Mouse (Mus musculus): ENCODE data around the gene Shcbp1l. TPM values are rescaled to one million over a fixed set of nuclear protein-coding genes. Genes with fewer than 3 reads are reported as not detected.

Gene Shcbp1l
- total and polyA plus RNA-seq, 3 experiments = 0.06 TPM; not detected in 2

DNA sequence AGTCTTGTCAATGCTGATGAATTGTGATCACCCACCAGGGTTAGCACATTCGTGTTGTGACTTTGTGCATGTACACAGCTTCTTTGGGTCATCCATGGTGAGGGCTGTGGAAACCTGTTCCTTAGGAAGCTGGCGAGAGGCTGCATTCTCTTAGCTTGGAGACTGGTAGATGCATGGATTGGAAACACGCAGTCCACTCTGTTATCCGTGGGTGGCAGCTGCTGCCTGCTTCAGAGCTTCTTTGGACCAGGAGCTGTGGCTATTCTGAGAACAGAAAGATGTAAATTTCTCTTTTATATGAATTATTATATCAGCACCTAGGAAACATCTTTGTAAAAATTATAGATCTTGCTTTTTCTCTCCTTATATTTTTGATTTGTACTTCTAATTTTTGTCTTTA is 15.8 kb downstream of the Shcbp1l start:
- TF ChIP-seq EP300 (IDR thresholded peaks at IDR 0.05; ENCODE audit: insufficient read depth, low read depth, low read length) = no peak
- no peak for TF ChIP-seq POLR2A (IDR thresholded peaks at IDR 0.05; ENCODE audit: insufficient read depth, low read depth, low read length)
- no peak for TF ChIP-seq CTCF (IDR thresholded peaks at IDR 0.05)
- WGBS = 84% methylated on average over 4 of the region's 4 CpGs
- no peak overlapping the region for H3K9ac ChIP-seq (ENCODE audit: low read depth, low read length)
- no peaks in the 10 kb centered on the region for H3K36me3 ChIP-seq (ENCODE audit: control insufficient read depth, insufficient read depth, low read length)
- H3K4me1 ChIP-seq (ENCODE audit: control insufficient read depth, insufficient read depth, low read length) = no peaks in the 10 kb centered on the region
- no peak for DNase-seq
- no peaks in the 10 kb centered on the region for H3K27me3 ChIP-seq (ENCODE audit: control insufficient read depth, insufficient read depth, low read length)
- intact Hi-C loops (cut with DNase I) = no loop called here
- no peak overlapping the region for H3K27ac ChIP-seq
- no peaks in the 10 kb centered on the region for H3K79me2 ChIP-seq (replicated peaks; ENCODE audit: control insufficient read depth, insufficient read depth, low read length)
- H3K4me3 ChIP-seq = no peak overlapping the region

DNA sequence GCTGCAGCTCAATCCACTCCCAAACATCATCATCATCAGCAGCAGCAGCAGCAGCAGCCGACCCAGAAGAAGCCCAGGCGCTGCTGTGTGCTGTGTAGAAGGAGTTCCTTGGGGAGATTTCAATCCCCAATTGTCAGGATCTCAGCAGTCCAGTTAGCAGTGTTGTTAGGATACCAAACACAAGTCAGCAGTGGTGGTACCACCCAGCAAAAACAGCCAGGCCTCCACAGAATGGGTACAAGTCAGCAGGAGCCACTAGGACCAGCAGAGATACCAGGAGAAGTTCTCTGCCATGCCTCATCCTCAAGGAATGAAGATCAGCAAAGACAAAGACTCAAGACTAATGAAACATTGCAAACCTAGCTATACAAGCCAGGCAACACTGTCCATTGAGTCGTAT is 16.7 kb downstream of the Shcbp1l start:
- Histone ChIP-seq H3K79me2 (replicated peaks; ENCODE audit: control insufficient read depth, insufficient read depth, low read length) (no peaks in the 10 kb centered on the region), H3K27me3 (ENCODE audit: control insufficient read depth, insufficient read depth, low read length) (no peaks in the 10 kb centered on the region), H3K9ac (ENCODE audit: low read depth, low read length) (no peak overlapping the region), H3K36me3 (ENCODE audit: control insufficient read depth, insufficient read depth, low read length) (no peaks in the 10 kb centered on the region), H3K27ac (no peak overlapping the region), H3K4me3 (no peak overlapping the region), H3K4me1 (ENCODE audit: control insufficient read depth, insufficient read depth, low read length) (no peaks in the 10 kb centered on the region)
- WGBS = 80% methylated on average over 3 of the region's 3 CpGs
- intact Hi-C loops (cut with DNase I) = no loop called here
- TF ChIP-seq EP300 (IDR thresholded peaks at IDR 0.05; ENCODE audit: insufficient read depth, low read depth, low read length) = no peak
- no peak for DNase-seq

DNA sequence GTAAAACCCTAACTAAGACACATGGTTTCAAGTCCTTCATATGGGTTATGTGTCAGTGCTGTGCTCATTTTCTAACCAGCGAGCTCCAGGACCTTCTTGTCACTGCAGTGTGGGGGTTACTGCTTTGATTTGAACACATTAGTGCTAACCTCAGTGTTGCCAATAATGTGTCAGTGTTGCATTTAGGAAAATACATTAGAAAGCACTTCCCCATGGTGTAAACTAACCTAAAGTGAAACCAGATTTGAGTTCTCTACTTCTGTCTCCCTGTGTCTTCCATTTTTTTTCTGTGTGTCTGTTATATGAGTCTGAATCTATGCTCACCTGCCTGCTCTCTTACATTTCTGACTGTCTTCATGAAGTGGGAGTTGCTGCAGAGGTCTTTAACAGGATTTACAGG is 18.1 kb downstream of the Shcbp1l start:
- H3K4me1 ChIP-seq (ENCODE audit: control insufficient read depth, insufficient read depth, low read length) = no peaks in the 10 kb centered on the region
- H3K27me3 ChIP-seq (ENCODE audit: control insufficient read depth, insufficient read depth, low read length) = no peaks in the 10 kb centered on the region
- intact Hi-C loops (cut with DNase I) = no loop called here
- no peak for TF ChIP-seq EP300 (IDR thresholded peaks at IDR 0.05; ENCODE audit: insufficient read depth, low read depth, low read length)
- no peak for TF ChIP-seq POLR2A (IDR thresholded peaks at IDR 0.05; ENCODE audit: insufficient read depth, low read depth, low read length)
- no peak for TF ChIP-seq CTCF (IDR thresholded peaks at IDR 0.05)
- WGBS = 89% methylated on average over 1 of the region's 1 CpGs
- no peak overlapping the region for H3K27ac ChIP-seq
- no peak overlapping the region for H3K9ac ChIP-seq (ENCODE audit: low read depth, low read length)
- H3K4me3 ChIP-seq = no peak overlapping the region
- H3K36me3 ChIP-seq (ENCODE audit: control insufficient read depth, insufficient read depth, low read length) = no peaks in the 10 kb centered on the region
- H3K79me2 ChIP-seq (replicated peaks; ENCODE audit: control insufficient read depth, insufficient read depth, low read length) = no peaks in the 10 kb centered on the region
- no peak for DNase-seq

DNA sequence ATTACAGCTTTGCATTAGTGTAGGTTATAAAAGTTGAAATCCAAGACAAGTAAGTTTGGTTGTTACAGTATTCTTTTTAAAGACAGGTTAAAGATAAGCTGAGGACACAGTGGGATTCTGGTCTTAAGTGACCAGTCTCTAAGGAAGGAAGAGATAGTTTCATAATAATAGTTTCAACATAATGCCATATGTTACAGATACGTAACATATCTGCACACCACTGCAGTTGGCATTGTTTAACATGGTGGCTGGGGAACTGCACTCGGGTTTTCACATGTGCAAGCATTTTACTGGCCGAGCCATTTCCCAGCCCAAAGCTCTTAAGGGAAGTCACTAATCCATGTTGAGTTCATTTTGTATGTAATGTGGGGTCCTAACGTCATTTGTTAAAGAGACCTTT is 18.7 kb downstream of the Shcbp1l start:
- DNase-seq = no peak
- Histone ChIP-seq H3K27ac (no peak overlapping the region), H3K36me3 (ENCODE audit: control insufficient read depth, insufficient read depth, low read length) (no peaks in the 10 kb centered on the region), H3K79me2 (replicated peaks; ENCODE audit: control insufficient read depth, insufficient read depth, low read length) (no peaks in the 10 kb centered on the region), H3K4me1 (ENCODE audit: control insufficient read depth, insufficient read depth, low read length) (no peaks in the 10 kb centered on the region), H3K4me3 (no peak overlapping the region), H3K27me3 (ENCODE audit: control insufficient read depth, insufficient read depth, low read length) (no peaks in the 10 kb centered on the region), H3K9ac (ENCODE audit: low read depth, low read length) (no peak overlapping the region)
- 76% methylated on average over 4 of the region's 4 CpGs for WGBS
- TF ChIP-seq POLR2A (IDR thresholded peaks at IDR 0.05; ENCODE audit: insufficient read depth, low read depth, low read length) (no peak), EP300 (IDR thresholded peaks at IDR 0.05; ENCODE audit: insufficient read depth, low read depth, low read length) (no peak), CTCF (IDR thresholded peaks at IDR 0.05) (no peak)
- intact Hi-C loops (cut with DNase I) = no loop called here

DNA sequence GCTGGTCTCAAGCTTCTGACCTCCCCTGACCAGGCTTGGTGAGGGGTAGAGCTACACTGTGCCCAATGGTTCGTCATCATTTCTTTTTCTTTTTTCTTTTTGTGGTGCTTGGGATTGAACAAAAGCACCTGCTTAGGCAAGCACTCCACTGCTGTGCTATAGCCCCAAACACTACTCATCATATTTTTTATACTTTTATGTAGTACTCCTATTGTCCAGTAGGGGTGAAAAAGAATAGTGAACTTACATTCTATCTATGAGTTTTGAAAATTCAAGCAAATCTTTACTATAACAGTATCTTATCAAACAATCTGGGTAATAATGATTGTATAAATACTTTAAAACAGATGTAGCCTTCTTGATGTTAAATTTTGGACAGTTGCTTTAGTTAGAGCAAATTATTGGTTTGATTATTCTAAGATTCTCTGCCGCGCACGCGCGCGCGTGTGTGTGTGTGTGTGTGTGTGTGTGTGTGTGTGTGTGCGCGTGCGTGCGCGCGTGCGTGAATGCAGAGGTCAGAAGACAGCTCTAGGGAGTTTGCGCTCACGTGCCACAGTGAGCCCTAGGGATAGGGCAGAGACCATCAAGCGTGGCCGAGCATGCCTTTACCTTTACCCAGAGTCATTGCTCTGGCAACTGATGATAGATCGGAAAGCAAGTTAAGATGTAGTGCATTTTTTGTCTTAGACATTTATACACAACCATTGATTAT is 21.3 kb downstream of the Shcbp1l start:
- intact Hi-C loops (cut with DNase I) = no loop called here
- Histone ChIP-seq H3K4me1 (ENCODE audit: control insufficient read depth, insufficient read depth, low read length) (no peaks in the 10 kb centered on the region), H3K27ac (no peak overlapping the region), H3K36me3 (ENCODE audit: control insufficient read depth, insufficient read depth, low read length) (no peaks in the 10 kb centered on the region), H3K9ac (ENCODE audit: low read depth, low read length) (no peak overlapping the region), H3K79me2 (replicated peaks; ENCODE audit: control insufficient read depth, insufficient read depth, low read length) (no peaks in the 10 kb centered on the region), H3K27me3 (ENCODE audit: control insufficient read depth, insufficient read depth, low read length) (no peaks in the 10 kb centered on the region), H3K4me3 (no peak overlapping the region)
- TF ChIP-seq CTCF (IDR thresholded peaks at IDR 0.05) (peak; percentile 49), POLR2A (IDR thresholded peaks at IDR 0.05; ENCODE audit: insufficient read depth, low read depth, low read length) (no peak)
- DNase-seq = no peak
- 96% methylated on average over 20 of the region's 20 CpGs for WGBS

DNA sequence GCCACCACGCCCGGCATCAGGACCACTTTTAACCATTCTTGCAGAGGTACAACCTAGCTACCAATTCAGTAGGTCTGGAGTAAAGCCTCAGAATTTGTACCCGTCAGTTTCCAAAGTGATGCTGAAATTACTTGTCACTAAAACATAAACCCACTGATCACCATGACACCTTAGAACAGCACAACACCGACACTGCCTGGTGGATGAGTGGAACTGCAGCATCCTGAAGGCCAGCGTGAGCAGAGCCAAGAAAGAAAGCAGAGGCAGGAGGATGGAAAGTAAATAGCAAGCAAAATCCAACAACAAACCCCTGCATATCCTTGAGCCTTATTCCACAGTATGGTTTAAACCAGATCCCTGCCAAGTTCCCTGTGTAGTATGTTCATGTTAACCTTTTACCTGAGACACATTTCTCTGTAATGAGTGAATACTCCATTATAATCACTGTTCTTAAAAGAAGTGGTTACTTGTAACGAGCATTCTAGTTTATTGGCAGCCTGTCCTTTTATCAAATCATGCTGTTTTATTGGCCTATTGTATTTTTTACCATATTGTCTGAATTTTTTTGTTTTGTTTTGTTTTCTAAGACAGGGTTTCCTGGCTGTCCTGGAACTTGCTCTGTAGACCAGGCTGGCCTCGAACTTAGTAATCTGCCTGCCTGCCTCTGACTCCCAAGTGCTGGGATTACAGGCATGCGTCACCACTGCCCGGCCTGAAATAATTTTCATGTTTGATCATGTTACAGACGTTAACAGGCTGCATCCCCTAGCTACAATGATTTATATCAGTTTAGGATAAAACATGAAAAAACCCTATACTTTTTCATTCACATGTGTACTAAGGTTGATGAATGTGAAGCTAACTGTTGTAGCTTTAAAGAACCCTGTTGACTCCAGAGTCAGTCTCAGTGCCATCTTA is 26.5 kb downstream of the Shcbp1l start:
- WGBS = 72% methylated on average over 10 of the region's 10 CpGs
- Histone ChIP-seq H3K27me3 (ENCODE audit: control insufficient read depth, insufficient read depth, low read length) (no peaks in the 10 kb centered on the region), H3K4me1 (ENCODE audit: control insufficient read depth, insufficient read depth, low read length) (no peaks in the 10 kb centered on the region), H3K27ac (no peak overlapping the region), H3K79me2 (replicated peaks; ENCODE audit: control insufficient read depth, insufficient read depth, low read length) (no peaks in the 10 kb centered on the region), H3K9ac (ENCODE audit: low read depth, low read length) (no peak overlapping the region), H3K36me3 (ENCODE audit: control insufficient read depth, insufficient read depth, low read length) (no peaks in the 10 kb centered on the region; the same call in 1 of the 2 replicates), H3K4me3 (no peak overlapping the region)
- intact Hi-C loops (cut with DNase I) = no loop called here
- TF ChIP-seq POLR2A (IDR thresholded peaks at IDR 0.05; ENCODE audit: insufficient read depth, low read depth, low read length) (no peak), EP300 (IDR thresholded peaks at IDR 0.05; ENCODE audit: insufficient read depth, low read depth, low read length) (no peak), CTCF (IDR thresholded peaks at IDR 0.05) (peak; percentile 83)
- peak; percentile 15 to 38 for DNase-seq

Measured in heart, adult 2 months (tissue).